Mouse (Mus musculus): ENCODE measurements at regions not wholly inside any gene's neighbourhood (a gene's known extent, or its start where the extent isn't known, plus 50 kb on each side); places are given as distances from the start of the nearest gene placed in this dataset.
A peak's percentile ranks its signal among the peaks of the same experiment; 100 is the strongest.

- DNase-seq = no peak
- intact Hi-C loops (cut with DNase I) = no loop called here
Observed at GRCm38 (mm10) chr13:3752334-3752733, 51.8 kb downstream of the Calml3 start.

- DNase-seq = no peak
- intact Hi-C loops (cut with DNase I) = no loop called here
Observed at GRCm38 (mm10) chr13:3751222-3751621, 52.9 kb downstream of the Calml3 start.

GRCm38 (mm10) chr13:3750756-3751155, 53.4 kb downstream of the Calml3 start:
- DNase-seq = peak in 1 of 2 experiments; percentile 41
- intact Hi-C loops (cut with DNase I) = no loop called here

- intact Hi-C loops (cut with DNase I) = no loop called here
Observed at GRCm38 (mm10) chr13:3749646-3750045, 54.5 kb downstream of the Calml3 start.

GRCm38 (mm10) chr13:3748859-3749258, 55.3 kb downstream of the Calml3 start:
- intact Hi-C loops (cut with DNase I) = no loop called here
- no peak for DNase-seq

More at GRCm38 (mm10) chr13:3749646-3750045, 54.5 kb downstream of the Calml3 start:
- no peak for DNase-seq

- no peak for DNase-seq
- intact Hi-C loops (cut with DNase I) = no loop called here
Observed at GRCm38 (mm10) chr13:3746524-3746923, 57.6 kb downstream of the Calml3 start.

GRCm38 (mm10) chr13:3744870-3745269, 59.2 kb downstream of the Calml3 start:
- intact Hi-C loops (cut with DNase I) = no loop called here
- DNase-seq = no peak

- intact Hi-C loops (cut with DNase I) = no loop called here
- no peak for DNase-seq
Observed at GRCm38 (mm10) chr13:3743692-3744457, 60.2 kb downstream of the Calml3 start.

GRCm38 (mm10) chr13:3742763-3743401, 61.2 kb downstream of the Calml3 start:
- intact Hi-C loops (cut with DNase I) = no loop called here
- no peak for DNase-seq

GRCm38 (mm10) chr13:3742094-3742730, 61.9 kb downstream of the Calml3 start:
- peak; percentile 22 to 46 for DNase-seq
- intact Hi-C loops (cut with DNase I) = no loop called here

GRCm38 (mm10) chr13:3730699-3731021, 73.5 kb downstream of the Calml3 start:
- intact Hi-C loops (cut with DNase I) = no loop called here
- DNase-seq = no peak

- intact Hi-C loops (cut with DNase I) = no loop called here
- DNase-seq = peak in 1 of 2 experiments; percentile 30
Observed at GRCm38 (mm10) chr13:3729926-3730698, 74.0 kb downstream of the Calml3 start.

- intact Hi-C loops (cut with DNase I) = no loop called here
- DNase-seq = no peak
Observed at GRCm38 (mm10) chr13:3728888-3729287, 75.2 kb downstream of the Calml3 start.

- intact Hi-C loops (cut with DNase I) = no loop called here
- DNase-seq = peak; percentile 37 to 42
Observed at GRCm38 (mm10) chr13:3726331-3726781, 77.8 kb downstream of the Calml3 start.

GRCm38 (mm10) chr13:3725803-3726202, 78.3 kb downstream of the Calml3 start:
- intact Hi-C loops (cut with DNase I) = no loop called here
- no peak for DNase-seq

- DNase-seq = peak in 1 of 2 experiments; percentile 26
- intact Hi-C loops (cut with DNase I) = no loop called here
Observed at GRCm38 (mm10) chr13:3724313-3724712, 79.8 kb downstream of the Calml3 start.

GRCm38 (mm10) chr13:3723458-3724143, 80.5 kb downstream of the Calml3 start:
- DNase-seq = no peak
- intact Hi-C loops (cut with DNase I) = no loop called here

- DNase-seq = no peak
- intact Hi-C loops (cut with DNase I) = no loop called here
Observed at GRCm38 (mm10) chr13:3715019-3715418, 81.2 kb downstream of the Asb13 start.

GRCm38 (mm10) chr13:3712497-3713160, 78.8 kb downstream of the Asb13 start:
- intact Hi-C loops (cut with DNase I) = no loop called here

GRCm38 (mm10) chr13:3712088-3712487, 78.3 kb downstream of the Asb13 start:
- intact Hi-C loops (cut with DNase I) = no loop called here
- DNase-seq = no peak

More at GRCm38 (mm10) chr13:3712497-3713160, 78.8 kb downstream of the Asb13 start:
- no peak for DNase-seq

Measured in heart, postnatal 10 days (tissue).